Mouse (Mus musculus) cortical plate, adult 2 months (tissue): ENCODE measurements around the gene Spata21.

Source experiments
- CTCF ChIP-seq: fragments of 200-500 bp; IDR thresholded peaks from 2 replicates; pipeline ENCODE4 v1.5.1; 2011; ENCODE audit warnings: mild to moderate bottlenecking, control low read depth, low read length; ENCODE audit not compliant: insufficient read depth; ENCODE audit errors: extremely low read depth
- POLR2A ChIP-seq: fragments of 200-500 bp; IDR thresholded peaks from 2 replicates; pipeline ENCODE4 v1.6.1; 2011; ENCODE audit warnings: mild to moderate bottlenecking, low read length, control low read depth; ENCODE audit not compliant: insufficient read depth; ENCODE audit errors: extremely low read depth

- TF ChIP-seq CTCF = no peak
- no peak for TF ChIP-seq POLR2A
These were observed at the start of gene Spata21 for GRCm38 (mm10) chr4:141088033-141088432.
